Mouse (Mus musculus): ENCODE measurements around the gene Mest.

Mest gene

GRCm38 (mm10) chr6:30744846-30745245, 21.5 kb downstream of the Mest start:
- no peak for DNase-seq

- no peak for DNase-seq
These were observed 22.2 kb downstream of the Mest start for GRCm38 (mm10) chr6:30745591-30745990.

- DNase-seq, result no peak
These were observed 24.4 kb downstream of the Mest start for GRCm38 (mm10) chr6:30747631-30748357.

GRCm38 (mm10) chr6:30748358-30748910, 25.1 kb downstream of the Mest start:
- no peak for DNase-seq

- DNase-seq, result no peak
These were observed 25.8 kb downstream of the Mest start for GRCm38 (mm10) chr6:30749042-30749689.

GRCm38 (mm10) chr6:30749892-30750291, 26.5 kb downstream of the Mest start:
- no peak for DNase-seq

- DNase-seq, result no peak
These were observed 27.1 kb downstream of the Mest start for GRCm38 (mm10) chr6:30750482-30750881.

GRCm38 (mm10) chr6:30751209-30751608, 27.9 kb downstream of the Mest start:
- no peak for DNase-seq

All from cerebellum, postnatal 10 days (tissue).